Mouse (Mus musculus): Measurements from ENCODE around the gene Prr15.

DNA sequence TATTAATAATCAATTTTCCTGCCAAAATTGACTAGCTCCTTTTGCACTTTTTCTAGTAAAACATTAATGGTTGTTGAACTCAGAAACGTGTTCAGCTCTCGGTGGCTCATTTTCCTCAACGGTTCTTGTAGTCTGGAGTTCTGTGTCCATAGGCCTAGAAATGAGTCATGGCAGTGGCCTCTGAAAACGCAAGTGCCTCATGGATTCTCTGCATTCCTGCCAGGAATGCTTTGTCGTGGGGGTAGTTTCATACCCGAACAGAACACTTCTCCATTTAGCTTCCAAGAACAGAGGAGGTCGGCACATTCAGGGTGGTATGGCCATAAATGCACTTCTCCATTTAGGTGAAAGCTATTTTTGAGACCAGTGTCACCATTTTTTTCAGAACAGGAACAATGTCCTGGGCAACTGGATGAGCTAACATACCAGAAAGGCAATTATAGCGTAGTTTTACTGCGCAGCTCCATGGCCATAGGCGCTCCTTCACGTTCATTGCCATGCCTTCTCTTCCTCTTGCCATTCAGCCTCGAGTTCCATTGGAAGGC lies 41.4 kb upstream of the Prr15 start:
- TF ChIP-seq CTCF (IDR thresholded peaks at IDR 0.05; ENCODE audit: extremely low read depth, insufficient read depth, insufficient read length, insufficient replicate concordance) (no peak), POLR2A (IDR thresholded peaks at IDR 0.05; ENCODE audit: low read depth, low read length) (no peak)

Measured in spleen, adult 2 months (tissue).